Mouse (Mus musculus): ENCODE data around the gene Osgep.

DNA sequence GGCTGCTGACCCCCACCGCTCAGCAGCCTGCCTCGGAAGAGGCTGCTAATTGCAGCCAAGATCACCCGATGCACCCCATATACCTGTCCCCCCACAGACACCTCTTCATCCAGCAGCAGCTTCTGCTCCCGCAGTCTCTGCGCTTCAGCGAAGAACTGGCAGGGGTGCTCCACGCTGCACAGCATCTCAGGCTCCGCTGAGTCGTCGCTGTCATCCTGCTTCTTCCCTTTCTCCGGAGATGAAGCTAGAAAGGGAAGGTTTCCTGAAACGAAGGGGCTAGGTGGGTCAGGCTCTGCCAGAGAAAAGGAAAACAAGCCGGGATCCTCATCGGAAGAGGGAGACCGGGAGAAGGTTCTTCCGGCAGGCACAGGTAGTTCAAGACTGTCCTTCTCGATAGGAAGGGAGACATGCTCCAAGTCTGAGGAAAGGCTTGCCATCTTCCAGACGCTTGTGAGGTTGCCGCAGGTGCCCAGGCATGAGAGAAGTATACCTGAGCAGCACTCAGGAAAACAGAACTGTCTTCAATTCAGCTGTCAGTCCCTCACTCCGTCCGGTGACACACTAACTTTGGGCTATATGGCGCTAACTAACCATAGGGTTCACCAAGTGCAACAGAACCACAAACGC lies 27.8 kb downstream of the Osgep start:
- TF ChIP-seq CTCF (IDR thresholded peaks at IDR 0.05; ENCODE audit: low read depth) (no peak), EP300 (IDR thresholded peaks at IDR 0.05; ENCODE audit: low read depth) (no peak)

Measured in heart, postnatal 0 days (tissue).